Mouse (Mus musculus) liver, adult (tissue): Measurements from ENCODE around the gene Ttll6.

Experiments used
- GATA4 ChIP-seq: IDR thresholded peaks from 2 replicates; pipeline ENCODE4 v1.6.1; 2014; ENCODE audit warnings: mild to moderate bottlenecking, low read length; ENCODE audit not compliant: insufficient replicate concordance

Ttll6 gene

GRCm38 (mm10) chr11:96181061-96181460 is 47.5 kb downstream of the Ttll6 start:
- TF ChIP-seq GATA4, result no peak

GRCm38 (mm10) chr11:96184233-96184632 is 50.6 kb downstream of the Ttll6 start:
- TF ChIP-seq GATA4, result no peak

GRCm38 (mm10) chr11:96187321-96187720 is 53.7 kb downstream of the Ttll6 start:
- no peak for TF ChIP-seq GATA4

- no peak for TF ChIP-seq GATA4
These were observed 56.4 kb downstream of the Ttll6 start for GRCm38 (mm10) chr11:96189810-96190522.

GRCm38 (mm10) chr11:96191132-96191531 is 57.5 kb downstream of the Ttll6 start:
- no peak for TF ChIP-seq GATA4

- TF ChIP-seq GATA4, result no peak
These were observed 60.2 kb downstream of the Ttll6 start, which contains the start of gene Hoxb13 for GRCm38 (mm10) chr11:96193521-96194400. Hoxb13 (plus strand) TSS chr11:96194316.

GRCm38 (mm10) chr11:96194401-96194710 is 60.8 kb downstream of the Ttll6 start:
- no peak for TF ChIP-seq GATA4

GRCm38 (mm10) chr11:96194961-96195640 is 61.5 kb downstream of the Ttll6 start:
- no peak for TF ChIP-seq GATA4

GRCm38 (mm10) chr11:96195769-96196280 is 62.2 kb downstream of the Ttll6 start:
- no peak for TF ChIP-seq GATA4

GRCm38 (mm10) chr11:96198642-96199041 is 65.1 kb downstream of the Ttll6 start:
- TF ChIP-seq GATA4, result no peak

GRCm38 (mm10) chr11:96199181-96200086 is 65.8 kb downstream of the Ttll6 start:
- TF ChIP-seq GATA4, result no peak

- no peak for TF ChIP-seq GATA4
These were observed 66.6 kb downstream of the Ttll6 start for GRCm38 (mm10) chr11:96200183-96200655.

GRCm38 (mm10) chr11:96201741-96202140 is 68.2 kb downstream of the Ttll6 start:
- no peak for TF ChIP-seq GATA4

GRCm38 (mm10) chr11:96202401-96203081 is 69.0 kb downstream of the Ttll6 start:
- TF ChIP-seq GATA4, result no peak
